Mouse (Mus musculus) hindbrain, postnatal 0 days (tissue): Measurements from ENCODE around the gene Tgif2. TPM values are rescaled to one million over a fixed set of nuclear protein-coding genes. Genes with fewer than 3 reads are reported as not detected.

Experiments used
- ATAC-seq: fragments of 200-750 bp; cut with Nextera tagmentation; 2 replicates; pipeline ENCODE4 v1.8.0; 2017; ENCODE audit warnings: mild to moderate bottlenecking, moderate TSS enrichment, moderate library complexity
- DNase-seq: peaks from one replicate; pipeline ENCODE4 v3.0.0-alpha.2; 2015; ENCODE audit warnings: low spot score
- H3K27ac ChIP-seq: fragments of 300-500 bp; sonication (generic); 2 replicates; pipeline ENCODE4 v1.5.1; 2014; ENCODE audit warnings: mild to moderate bottlenecking
- H3K27me3 ChIP-seq: fragments of 300-500 bp; sonication (generic); 2 replicates; pipeline ENCODE4 v1.6.1; 2014; ENCODE audit warnings: low read length, mixed read lengths; ENCODE audit not compliant: insufficient read depth
- H3K36me3 ChIP-seq: fragments of 300-500 bp; sonication (generic); 2 replicates; pipeline ENCODE4 v1.6.1; 2014; ENCODE audit warnings: low read length, mixed read lengths; ENCODE audit not compliant: insufficient read depth
- H3K4me1 ChIP-seq: fragments of 300-500 bp; sonication (generic); 2 replicates; pipeline ENCODE4 v1.6.1; 2014; ENCODE audit warnings: antibody characterized with exemption, low read length, mixed read lengths; ENCODE audit not compliant: insufficient read depth
- H3K4me2 ChIP-seq: fragments of 300-500 bp; sonication (generic); 2 replicates; pipeline ENCODE4 v1.6.1; 2014; ENCODE audit warnings: low read depth, mild to moderate bottlenecking, low read length, moderate library complexity, mixed read lengths
- H3K4me3 ChIP-seq: fragments of 300-500 bp; sonication (generic); 2 replicates; pipeline ENCODE4 v1.5.1; 2014; ENCODE audit warnings: low read length
- H3K9ac ChIP-seq: fragments of 300-500 bp; sonication (generic); replicated peaks from 2 replicates; pipeline ENCODE4 v1.6.1; 2014; ENCODE audit warnings: mild to moderate bottlenecking, low read length, moderate library complexity, mixed read lengths
- H3K9me3 ChIP-seq: fragments of 300-500 bp; sonication (generic); 2 replicates; pipeline ENCODE4 v1.6.1; 2016; ENCODE audit warnings: low read length, mixed read lengths
- CTCF ChIP-seq: IDR thresholded peaks from 2 replicates; pipeline ENCODE4 v1.5.1; 2016; ENCODE audit warnings: antibody characterized with exemption, control low read depth, low read depth
- whole genome bisulfite sequencing: fragments of 180-500 bp; shearing (Covaris S2); extraction: QIAGEN DNeasy Blood & Tissue Kit; methylation state at CpG from one replicate; pipeline ENCODE4 v1.1.7; 2014; 5-methylcytosine and 5-hydroxymethylcytosine counted together
- polyA plus RNA-seq: library from polyadenylated mRNA; unstranded; fragments of >200 nt; fragmentation: Nextera tagmentation; extraction: Ambion mirVana; gene quantifications from 2 replicates; pipeline ENCODE4 v1.2.1, GENCODE M21; 2015
- total RNA-seq: library from RNA; depleted of rRNA; stranded (reverse); fragments of >200 nt; gene quantifications from 2 replicates; pipeline ENCODE4 v1.2.3, GENCODE M21; 2014

Tgif2 gene
- total and polyA plus RNA-seq, 2 experiments from 2014 or later = 14.4 to 18.2 TPM

- no peaks in the 10 kb centered on the region for H3K9me3 ChIP-seq
- no peaks in the 10 kb centered on the region for H3K27me3 ChIP-seq
- peak; percentile 94 for TF ChIP-seq CTCF
- H3K4me1 ChIP-seq = no peaks in the 10 kb centered on the region
- H3K4me2 ChIP-seq = no peak overlapping the region
- H3K36me3 ChIP-seq = no peaks in the 10 kb centered on the region
- peak; percentile 49; the same call in 1 of the 2 replicates for ATAC-seq
- DNase-seq = peak; percentile 88
- H3K4me3 ChIP-seq = no peak overlapping the region
- WGBS = 50% methylated on average over 2 of the region's 2 CpGs
- H3K9ac ChIP-seq = no peak overlapping the region
- H3K27ac ChIP-seq = no peak overlapping the region
Measured at GRCm38 (mm10) chr2:156809579-156809978, 30.2 kb upstream of the Tgif2 start.

GRCm38 (mm10) chr2:156810716-156811115 is 29.1 kb upstream of the Tgif2 start:
- DNase-seq (peak; percentile 3), ATAC-seq (no peak)
- Histone ChIP-seq H3K4me2 (no peak overlapping the region), H3K4me3 (no peak overlapping the region), H3K9me3 (no peaks in the 10 kb centered on the region), H3K27ac (no peak overlapping the region), H3K36me3 (no peaks in the 10 kb centered on the region), H3K9ac (no peak overlapping the region), H3K4me1 (no peaks in the 10 kb centered on the region), H3K27me3 (no peaks in the 10 kb centered on the region)
- no peak for TF ChIP-seq CTCF
- WGBS = 97% methylated on average over 10 of the region's 10 CpGs

GRCm38 (mm10) chr2:156811556-156811955 is 28.3 kb upstream of the Tgif2 start:
- H3K4me3 ChIP-seq = no peak overlapping the region
- no peaks in the 10 kb centered on the region for H3K4me1 ChIP-seq
- WGBS = 81% methylated on average over 5 of the region's 5 CpGs
- H3K9me3 ChIP-seq = no peaks in the 10 kb centered on the region
- no peak for TF ChIP-seq CTCF
- no peak overlapping the region for H3K27ac ChIP-seq
- ATAC-seq (no peak), DNase-seq (no peak)
- no peak overlapping the region for H3K9ac ChIP-seq
- H3K4me2 ChIP-seq = no peak overlapping the region
- H3K27me3 ChIP-seq = no peaks in the 10 kb centered on the region
- no peaks in the 10 kb centered on the region for H3K36me3 ChIP-seq

GRCm38 (mm10) chr2:156814344-156814801 is 25.4 kb upstream of the Tgif2 start:
- DNase-seq (peak; percentile 15), ATAC-seq (no peak)
- no peak overlapping the region for H3K4me3 ChIP-seq
- H3K9me3 ChIP-seq = no peaks in the 10 kb centered on the region
- 5% methylated on average over 8 of the region's 8 CpGs for WGBS
- H3K4me1 ChIP-seq = no peaks in the 10 kb centered on the region
- no peaks in the 10 kb centered on the region for H3K27me3 ChIP-seq
- no peak overlapping the region for H3K27ac ChIP-seq
- no peak overlapping the region for H3K4me2 ChIP-seq
- H3K36me3 ChIP-seq = no peaks in the 10 kb centered on the region
- no peak overlapping the region for H3K9ac ChIP-seq
- TF ChIP-seq CTCF = no peak

GRCm38 (mm10) chr2:156814893-156815292 is 24.9 kb upstream of the Tgif2 start:
- DNase-seq (no peak), ATAC-seq (no peak)
- H3K9ac ChIP-seq = no peak overlapping the region
- no peak overlapping the region for H3K4me2 ChIP-seq
- no peaks in the 10 kb centered on the region for H3K9me3 ChIP-seq
- H3K4me3 ChIP-seq = no peak overlapping the region
- WGBS = 43% methylated on average over 5 of the region's 5 CpGs
- no peaks in the 10 kb centered on the region for H3K36me3 ChIP-seq
- no peak overlapping the region for H3K27ac ChIP-seq
- TF ChIP-seq CTCF = no peak
- H3K27me3 ChIP-seq = no peaks in the 10 kb centered on the region
- no peaks in the 10 kb centered on the region for H3K4me1 ChIP-seq

- no peaks in the 10 kb centered on the region for H3K4me1 ChIP-seq
- no peak for DNase-seq
- no peak for TF ChIP-seq CTCF
- no peak overlapping the region for H3K4me2 ChIP-seq
- no peak overlapping the region for H3K4me3 ChIP-seq
- no peaks in the 10 kb centered on the region for H3K27me3 ChIP-seq
- no peak overlapping the region for H3K9ac ChIP-seq
- no peaks in the 10 kb centered on the region for H3K36me3 ChIP-seq
- no peak overlapping the region for H3K27ac ChIP-seq
- H3K9me3 ChIP-seq = no peaks in the 10 kb centered on the region
- WGBS = 72% methylated on average over 3 of the region's 3 CpGs
- ATAC-seq = no peak
Measured at GRCm38 (mm10) chr2:156815412-156815811, 24.4 kb upstream of the Tgif2 start.

- DNase-seq (no peak), ATAC-seq (no peak)
- Histone ChIP-seq H3K4me2 (no peak overlapping the region), H3K27ac (no peak overlapping the region), H3K9me3 (no peaks in the 10 kb centered on the region), H3K4me3 (no peak overlapping the region), H3K27me3 (no peaks in the 10 kb centered on the region), H3K36me3 (no peaks in the 10 kb centered on the region), H3K4me1 (no peaks in the 10 kb centered on the region), H3K9ac (no peak overlapping the region)
- no peak for TF ChIP-seq CTCF
- WGBS = 67% methylated on average over 1 of the region's 1 CpGs
Measured at GRCm38 (mm10) chr2:156816116-156816515, 23.7 kb upstream of the Tgif2 start.
